Mouse (Mus musculus) limb, embryonic 15.5 days (tissue): ENCODE data around the gene Rps10. TPM values are rescaled to one million over a fixed set of nuclear protein-coding genes. Genes with fewer than 3 reads are reported as not detected.

Source experiments
- ATAC-seq: fragments of 200-750 bp; cut with Nextera tagmentation; 2 replicates; pipeline ENCODE4 v1.8.0; 2017; ENCODE audit warnings: low read depth, moderate TSS enrichment; ENCODE audit not compliant: insufficient number of reproducible peaks, low FRiP score, low TSS enrichment
- H3K27ac ChIP-seq: fragments of 300-500 bp; sonication (generic); 2 replicates; pipeline ENCODE4 v1.5.1; 2015; ENCODE audit warnings: moderate library complexity, mild to moderate bottlenecking, inconsistent platforms
- H3K27me3 ChIP-seq: fragments of 300-500 bp; sonication (generic); 2 replicates; pipeline ENCODE4 v1.6.1; 2015; ENCODE audit warnings: inconsistent platforms
- H3K36me3 ChIP-seq: fragments of 300-500 bp; sonication (generic); 2 replicates; pipeline ENCODE4 v1.6.1; 2015; ENCODE audit warnings: inconsistent platforms
- H3K4me1 ChIP-seq: fragments of 300-500 bp; sonication (generic); 2 replicates; pipeline ENCODE4 v1.6.1; 2015; ENCODE audit warnings: inconsistent platforms
- H3K4me2 ChIP-seq: fragments of 300-500 bp; sonication (generic); 2 replicates; pipeline ENCODE4 v1.6.1; 2015; ENCODE audit warnings: mild to moderate bottlenecking, inconsistent platforms
- H3K4me3 ChIP-seq: fragments of 300-500 bp; sonication (generic); 2 replicates; pipeline ENCODE4 v1.5.1; 2015; ENCODE audit warnings: mild to moderate bottlenecking, inconsistent platforms
- H3K9ac ChIP-seq: fragments of 300-500 bp; sonication (generic); 2 replicates; pipeline ENCODE4 v1.6.1; 2015; ENCODE audit warnings: inconsistent platforms
- H3K9me3 ChIP-seq: fragments of 300-500 bp; sonication (generic); 2 replicates; pipeline ENCODE4 v1.6.1; 2016; ENCODE audit warnings: inconsistent platforms
- WGBS: fragments of 180-500 bp; shearing (Covaris S2); methylation state at CpG from one replicate; pipeline ENCODE4 v1.1.7; 2015; 5-methylcytosine and 5-hydroxymethylcytosine counted together
- polyA plus RNA-seq: library from polyadenylated mRNA; unstranded; fragments of >200 nt; fragmentation: Nextera tagmentation; extraction: Ambion mirVana; gene quantifications from 2 replicates; pipeline ENCODE4 v1.2.1, GENCODE M21; 2015

Rps10 gene
- polyA plus RNA-seq, 1 experiment from 2014 or later = 967 TPM

GRCm38 (mm10) chr17:27623360-27624326 is 12.8 kb downstream of the Rps10 start, which contains the start of gene Nudt3:
TSS of gene Nudt3 (minus strand) at chr17:27623495.
- 7% methylated on average over 82 of the region's 91 CpGs for WGBS
- Histone ChIP-seq H3K4me3 (peak within 1 kb of the TSS; percentile 97), H3K36me3 (no peaks in the 10 kb centered on the region), H3K4me2 (peak within 1 kb of the TSS; percentile 65), H3K27me3 (no peaks in the 10 kb centered on the region), H3K9me3 (no peaks in the 10 kb centered on the region), H3K27ac (peak within 1 kb of the TSS; percentile 95), H3K9ac (peak within 1 kb of the TSS; percentile 96), H3K4me1 (peaks cover 32% of the 10 kb centered on the region)
- peak; percentile 89 for ATAC-seq

DNA sequence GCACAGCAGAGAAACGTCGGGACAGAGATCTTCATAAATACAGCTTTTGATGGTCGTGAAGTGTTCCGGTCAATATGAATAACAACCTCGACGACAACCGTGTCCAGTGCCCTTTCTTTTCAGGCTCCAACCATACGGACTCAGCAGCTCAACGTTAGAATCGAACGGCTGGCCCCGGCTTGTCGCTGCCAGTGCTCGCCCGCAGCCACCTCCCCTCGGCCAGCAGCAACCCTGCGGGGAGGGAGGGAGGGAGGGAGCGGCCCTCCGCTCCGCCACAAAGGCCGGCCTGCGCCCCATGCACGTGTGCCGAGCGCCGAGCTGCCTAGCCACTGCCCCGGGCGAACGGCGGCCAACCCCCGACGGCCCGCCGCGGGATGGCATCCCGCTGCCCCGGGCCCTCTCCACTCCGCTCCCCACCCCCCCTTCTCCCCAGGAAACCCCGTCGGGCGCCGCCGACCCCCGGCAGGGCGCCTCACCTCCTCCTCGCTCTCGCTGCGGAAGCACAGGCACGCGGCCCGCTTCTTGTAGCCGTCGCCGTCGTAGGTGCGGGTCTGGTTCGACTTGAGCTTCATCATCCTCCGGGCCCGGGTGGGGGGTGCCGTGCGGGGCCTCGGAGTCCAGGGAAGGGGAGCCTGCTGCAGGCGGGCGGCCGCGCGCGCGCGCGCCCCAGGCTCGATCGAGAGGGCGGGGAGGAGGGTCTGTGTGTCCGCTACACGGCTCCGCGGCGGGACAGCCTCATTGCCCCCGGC is 13.7 kb downstream of the Rps10 start:
- H3K27me3 ChIP-seq = no peaks in the 10 kb centered on the region
- peak overlapping the region; percentile 65 for H3K4me2 ChIP-seq
- ATAC-seq = peak; percentile 68
- H3K36me3 ChIP-seq = peaks cover 3% of the 10 kb centered on the region
- peak overlapping the region; percentile 96 for H3K9ac ChIP-seq
- peaks cover 32% of the 10 kb centered on the region for H3K4me1 ChIP-seq
- H3K9me3 ChIP-seq = no peaks in the 10 kb centered on the region
- H3K4me3 ChIP-seq = peak overlapping the region; percentile 97
- WGBS = 0% methylated on average over 67 of the region's 80 CpGs
- H3K27ac ChIP-seq = peak overlapping the region; percentile 95

- ATAC-seq = no peak
- H3K27me3 ChIP-seq = no peaks in the 10 kb centered on the region
- H3K36me3 ChIP-seq = peaks cover 8% of the 10 kb centered on the region
- peak overlapping the region; percentile 95 for H3K27ac ChIP-seq
- H3K4me2 ChIP-seq = peak overlapping the region; percentile 65
- peaks cover 31% of the 10 kb centered on the region for H3K4me1 ChIP-seq
- 2% methylated on average over 23 of the region's 23 CpGs for WGBS
- peak overlapping the region; percentile 96 for H3K9ac ChIP-seq
- H3K9me3 ChIP-seq = 0 out of 2 replicates have a peak, but pooled peaks cover 3% of the 10 kb centered on the region
- H3K4me3 ChIP-seq = peak overlapping the region; percentile 97
Measured at GRCm38 (mm10) chr17:27621705-27622531, 14.6 kb downstream of the Rps10 start.

GRCm38 (mm10) chr17:27621161-27621560 is 15.3 kb downstream of the Rps10 start:
- Histone ChIP-seq H3K9ac (peak overlapping the region; percentile 96), H3K36me3 (peaks cover 8% of the 10 kb centered on the region), H3K4me1 (peaks cover 26% of the 10 kb centered on the region), H3K27ac (peak overlapping the region; percentile 43; the same call in 1 of the 2 replicates), H3K4me3 (peak overlapping the region; percentile 97), H3K4me2 (peak overlapping the region; percentile 65), H3K27me3 (no peaks in the 10 kb centered on the region), H3K9me3 (0 out of 2 replicates have a peak, but pooled peaks cover 3% of the 10 kb centered on the region)
- 32% methylated on average over 8 of the region's 8 CpGs for WGBS
- ATAC-seq = no peak

- Histone ChIP-seq H3K4me2 (no peak overlapping the region), H3K9me3 (0 out of 2 replicates have a peak, but pooled peaks cover 3% of the 10 kb centered on the region), H3K36me3 (peaks cover 13% of the 10 kb centered on the region), H3K9ac (no peak overlapping the region), H3K27ac (no peak overlapping the region), H3K27me3 (no peaks in the 10 kb centered on the region), H3K4me3 (no peak overlapping the region), H3K4me1 (peaks cover 31% of the 10 kb centered on the region)
- no peak for ATAC-seq
- WGBS = 66% methylated on average over 7 of the region's 7 CpGs
Measured at GRCm38 (mm10) chr17:27615388-27615787, 21.1 kb downstream of the Rps10 start.

DNA sequence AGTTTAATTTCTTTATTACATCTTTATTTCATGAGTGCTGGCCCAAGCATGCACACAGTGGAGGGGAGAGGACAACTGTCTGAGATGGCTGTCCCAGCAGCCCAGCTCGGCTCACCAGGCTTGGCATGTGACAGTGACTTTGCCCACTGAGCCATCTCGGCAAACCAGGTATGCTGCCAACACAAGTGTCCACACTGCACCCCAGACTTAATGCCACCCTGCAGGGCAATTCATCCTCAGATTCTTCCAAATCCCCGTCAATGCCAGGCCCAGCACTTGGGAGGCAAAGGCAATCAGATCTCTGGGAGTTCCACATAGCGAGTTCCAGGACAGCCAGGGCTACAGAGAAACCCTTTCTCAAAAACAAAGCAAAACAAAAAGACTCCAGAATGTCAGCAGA is 23.5 kb downstream of the Rps10 start:
- Histone ChIP-seq H3K9ac (no peak overlapping the region), H3K4me2 (no peak overlapping the region), H3K27me3 (no peaks in the 10 kb centered on the region), H3K27ac (no peak overlapping the region), H3K9me3 (0 out of 2 replicates have a peak, but pooled peaks cover 3% of the 10 kb centered on the region), H3K36me3 (peaks cover 12% of the 10 kb centered on the region), H3K4me1 (peaks cover 35% of the 10 kb centered on the region), H3K4me3 (no peak overlapping the region)
- ATAC-seq = no peak
- 78% methylated on average over 4 of the region's 4 CpGs for WGBS

GRCm38 (mm10) chr17:27611994-27612393 is 24.5 kb downstream of the Rps10 start:
- Histone ChIP-seq H3K4me2 (no peak overlapping the region), H3K27me3 (no peaks in the 10 kb centered on the region), H3K4me3 (no peak overlapping the region), H3K9ac (no peak overlapping the region), H3K27ac (no peak overlapping the region), H3K9me3 (no peaks in the 10 kb centered on the region), H3K36me3 (peaks cover 9% of the 10 kb centered on the region; the same call in 1 of the 2 replicates), H3K4me1 (peaks cover 35% of the 10 kb centered on the region)
- 73% methylated on average over 5 of the region's 5 CpGs for WGBS
- ATAC-seq = no peak

- H3K4me2 ChIP-seq = no peak overlapping the region
- no peak overlapping the region for H3K9ac ChIP-seq
- ATAC-seq = no peak
- H3K9me3 ChIP-seq = no peaks in the 10 kb centered on the region
- peak overlapping the region; percentile 38; the same call in 1 of the 2 replicates for H3K27ac ChIP-seq
- H3K4me3 ChIP-seq = no peak overlapping the region
- H3K36me3 ChIP-seq = peaks cover 9% of the 10 kb centered on the region; the same call in 1 of the 2 replicates
- no peaks in the 10 kb centered on the region for H3K27me3 ChIP-seq
- 62% methylated on average over 3 of the region's 3 CpGs for WGBS
- peaks cover 35% of the 10 kb centered on the region for H3K4me1 ChIP-seq
Measured at GRCm38 (mm10) chr17:27611519-27611884, 25.0 kb downstream of the Rps10 start.

DNA sequence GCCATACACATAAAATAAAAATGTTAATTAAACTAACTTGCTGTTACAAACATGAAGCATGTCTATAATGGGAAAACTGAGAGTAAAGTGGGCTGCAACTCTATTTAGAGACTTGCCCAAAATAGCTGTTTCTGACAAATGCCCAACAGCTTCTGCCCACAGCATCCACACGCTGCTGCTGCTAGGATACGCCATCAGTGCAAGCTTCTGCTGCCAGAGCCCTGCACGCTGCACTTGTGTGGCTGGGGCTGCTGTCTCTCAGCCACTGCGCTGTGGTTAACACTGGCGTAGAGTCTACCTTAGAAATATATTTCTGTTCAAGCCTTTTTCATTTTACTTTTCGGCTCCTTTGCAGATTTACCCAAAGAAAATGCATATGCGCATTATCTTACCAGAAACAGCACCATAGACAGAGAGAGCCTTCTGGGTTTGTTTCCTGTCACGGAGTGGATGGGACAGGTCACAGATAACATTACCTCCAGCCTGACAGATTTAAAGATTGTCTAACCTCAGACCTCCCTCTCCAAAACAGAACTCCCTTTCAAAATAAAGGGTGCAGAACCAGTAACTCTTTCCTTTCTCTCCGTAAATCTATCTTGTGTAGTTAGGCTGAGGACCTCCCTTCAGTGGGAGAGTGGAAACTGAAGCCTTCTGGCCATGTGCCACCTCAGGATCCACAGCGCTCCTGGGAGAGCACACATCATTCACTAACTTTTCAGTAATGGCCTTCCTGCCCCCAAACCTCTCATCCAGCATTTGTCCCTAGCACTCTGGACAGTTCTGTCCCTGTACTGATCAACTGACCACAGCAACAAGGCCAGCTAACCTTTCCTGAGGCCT is 25.6 kb downstream of the Rps10 start:
- Histone ChIP-seq H3K9ac (no peak overlapping the region), H3K9me3 (no peaks in the 10 kb centered on the region), H3K4me1 (peaks cover 37% of the 10 kb centered on the region), H3K36me3 (peaks cover 9% of the 10 kb centered on the region; the same call in 1 of the 2 replicates), H3K27me3 (no peaks in the 10 kb centered on the region), H3K4me3 (no peak overlapping the region), H3K27ac (peak overlapping the region; percentile 38; the same call in 1 of the 2 replicates), H3K4me2 (no peak overlapping the region)
- WGBS = 76% methylated on average over 10 of the region's 10 CpGs
- ATAC-seq = no peak

GRCm38 (mm10) chr17:27609576-27609975 is 26.9 kb downstream of the Rps10 start:
- WGBS = 68% methylated on average over 7 of the region's 7 CpGs
- Histone ChIP-seq H3K9me3 (no peaks in the 10 kb centered on the region), H3K36me3 (peaks cover 9% of the 10 kb centered on the region; the same call in 1 of the 2 replicates), H3K27ac (no peak overlapping the region), H3K4me1 (peaks cover 31% of the 10 kb centered on the region), H3K9ac (no peak overlapping the region), H3K4me3 (no peak overlapping the region), H3K27me3 (no peaks in the 10 kb centered on the region), H3K4me2 (no peak overlapping the region)
- ATAC-seq = no peak
